Mouse (Mus musculus): ENCODE data around the gene Gm10322. TPM values are rescaled to one million over a fixed set of nuclear protein-coding genes. Genes with fewer than 3 reads are reported as not detected.

Gene Gm10322
- total RNA-seq, 2 experiments from 2014 or later: not detected

- DNase-seq: no peak
These were observed 13.0 kb upstream of the Gm10322 start for GRCm38 (mm10) chr10:59602891-59603290.

- DNase-seq: no peak
These were observed 12.0 kb upstream of the Gm10322 start for GRCm38 (mm10) chr10:59603843-59604242.

GRCm38 (mm10) chr10:59604879-59605464, 10.9 kb upstream of the Gm10322 start:
- no peak for DNase-seq

GRCm38 (mm10) chr10:59613276-59613675, 2.6 kb upstream of the Gm10322 start:
- no peak for DNase-seq

GRCm38 (mm10) chr10:59614141-59614540, 1.7 kb upstream of the Gm10322 start:
- DNase-seq: no peak

- no peak for DNase-seq
These were observed 452 bp upstream of the Gm10322 start for GRCm38 (mm10) chr10:59615411-59615810.

GRCm38 (mm10) chr10:59616522-59616921, 659 bp downstream of the Gm10322 start, which contains the start of gene Mcu:
Mcu (minus strand) TSS chr10:59616692.
- peak; percentile 94 to 96 for DNase-seq

GRCm38 (mm10) chr10:59617776-59618175, 1.9 kb downstream of the Gm10322 start:
- no peak for DNase-seq

- DNase-seq: no peak
These were observed 5.5 kb downstream of the Gm10322 start for GRCm38 (mm10) chr10:59621355-59621754.

GRCm38 (mm10) chr10:59623496-59623895, 7.6 kb downstream of the Gm10322 start:
- DNase-seq: no peak

- DNase-seq: no peak
These were observed 13.0 kb downstream of the Gm10322 start for GRCm38 (mm10) chr10:59628641-59629505.

GRCm38 (mm10) chr10:59629506-59629782, 13.6 kb downstream of the Gm10322 start:
- DNase-seq: no peak

- DNase-seq: no peak
These were observed 20.2 kb downstream of the Gm10322 start for GRCm38 (mm10) chr10:59636048-59636447.

- DNase-seq: no peak
These were observed 21.1 kb downstream of the Gm10322 start for GRCm38 (mm10) chr10:59636751-59637533.

GRCm38 (mm10) chr10:59637596-59638124, 21.8 kb downstream of the Gm10322 start:
- DNase-seq: no peak

- no peak for DNase-seq
These were observed 22.7 kb downstream of the Gm10322 start for GRCm38 (mm10) chr10:59638576-59638975.

- DNase-seq: no peak
These were observed 27.0 kb downstream of the Gm10322 start for GRCm38 (mm10) chr10:59642659-59643377.

GRCm38 (mm10) chr10:59643645-59644044, 27.8 kb downstream of the Gm10322 start:
- no peak for DNase-seq

GRCm38 (mm10) chr10:59644710-59645109, 28.8 kb downstream of the Gm10322 start:
- DNase-seq: no peak

- DNase-seq: no peak
These were observed 29.3 kb downstream of the Gm10322 start for GRCm38 (mm10) chr10:59645153-59645552.

GRCm38 (mm10) chr10:59646821-59647378, 31.0 kb downstream of the Gm10322 start:
- DNase-seq: no peak

GRCm38 (mm10) chr10:59656799-59657198, 40.9 kb downstream of the Gm10322 start:
- no peak for DNase-seq
